Mouse (Mus musculus) midbrain, embryonic 16.5 days (tissue): ENCODE data around the gene Hist1h4j. TPM values are rescaled to one million over a fixed set of nuclear protein-coding genes. Genes with fewer than 3 reads are reported as not detected.
"Not testable (repeated sequence)": the region's sequence is repeated elsewhere in the genome, so short reads cannot be mapped to it uniquely, and the experiment has no call there.

Experiments used
- ATAC-seq: fragments of 200-750 bp; cut with Nextera tagmentation; 2 replicates; pipeline ENCODE4 v1.8.0; 2017; ENCODE audit warnings: moderate TSS enrichment
- H3K27ac ChIP-seq: fragments of 300-500 bp; sonication (generic); 2 replicates; pipeline ENCODE4 v1.5.1; 2014; ENCODE audit warnings: mild to moderate bottlenecking, low read length, mixed read lengths
- H3K27me3 ChIP-seq: fragments of 300-500 bp; sonication (generic); 2 replicates; pipeline ENCODE4 v1.6.1; 2014; ENCODE audit warnings: low read depth, low read length, mixed read lengths; ENCODE audit not compliant: control insufficient read depth, insufficient read depth
- H3K36me3 ChIP-seq: fragments of 300-500 bp; sonication (generic); 2 replicates; pipeline ENCODE4 v1.6.1; 2014; ENCODE audit warnings: mild to moderate bottlenecking, low read length, moderate library complexity, mixed read lengths; ENCODE audit not compliant: control insufficient read depth, insufficient read depth
- H3K4me1 ChIP-seq: fragments of 300-500 bp; sonication (generic); 2 replicates; pipeline ENCODE4 v1.6.1; 2014; ENCODE audit warnings: mild to moderate bottlenecking, low read length, mixed read lengths; ENCODE audit not compliant: control insufficient read depth, insufficient read depth
- H3K4me2 ChIP-seq: fragments of 300-500 bp; sonication (generic); 2 replicates; pipeline ENCODE4 v1.6.1; 2014; ENCODE audit warnings: mild to moderate bottlenecking, low read length, mixed read lengths
- H3K4me3 ChIP-seq: fragments of 300-500 bp; sonication (generic); 2 replicates; pipeline ENCODE4 v1.5.1; 2014; ENCODE audit warnings: low read depth, mild to moderate bottlenecking, low read length, moderate library complexity, mixed read lengths
- H3K9ac ChIP-seq: fragments of 300-500 bp; sonication (generic); 2 replicates; pipeline ENCODE4 v1.6.1; 2014; ENCODE audit warnings: low read depth, low read length, mixed read lengths
- H3K9me3 ChIP-seq: fragments of 300-500 bp; sonication (generic); replicated peaks from 2 replicates; pipeline ENCODE4 v1.6.1; 2014; ENCODE audit warnings: mild to moderate bottlenecking, low read length, mixed read lengths; ENCODE audit not compliant: control insufficient read depth, poor library complexity, severe bottlenecking
- WGBS: fragments of 180-500 bp; shearing (Covaris S2); extraction: QIAGEN DNeasy Blood & Tissue Kit; methylation state at CpG from one replicate; pipeline ENCODE4 v1.1.7; 2014; 5-methylcytosine and 5-hydroxymethylcytosine counted together
- polyA plus RNA-seq: library from polyadenylated mRNA; unstranded; fragments of >200 nt; fragmentation: Nextera tagmentation; extraction: Ambion mirVana; gene quantifications from 2 replicates; pipeline ENCODE4 v1.2.1, GENCODE M21; 2015

Gene Hist1h4j
- polyA plus RNA-seq, 1 experiment from 2014 or later, result 0.80 TPM

- peak; percentile 96 for ATAC-seq
- H3K9me3 ChIP-seq, result no peaks in the 10 kb centered on the region
Observed at GRCm38 (mm10) chr13:21778814-21779766, 44.2 kb downstream of the Hist1h4j start.

GRCm38 (mm10) chr13:21779767-21780731, 45.2 kb downstream of the Hist1h4j start, which contains the start of gene Hist1h1b:
Gene Hist1h1b (minus strand): TSS chr13:21780625.
- under 1% methylated on average over 44 of the region's 44 CpGs for WGBS
- peak within 1 kb of the TSS; percentile 84 for H3K4me2 ChIP-seq
- H3K27me3 ChIP-seq, result no peaks in the 10 kb centered on the region; the same call in 1 of the 2 replicates
- peak; percentile 11; the same call in 1 of the 2 replicates for ATAC-seq
- peak within 1 kb of the TSS; percentile 76 for H3K27ac ChIP-seq
- no peaks in the 10 kb centered on the region for H3K36me3 ChIP-seq
- H3K9me3 ChIP-seq, result no peaks in the 10 kb centered on the region
- peaks cover 21% of the 10 kb centered on the region for H3K4me1 ChIP-seq
- peak within 1 kb of the TSS; percentile 25 for H3K9ac ChIP-seq
- peak within 1 kb of the TSS; percentile 42 for H3K4me3 ChIP-seq

More at GRCm38 (mm10) chr13:21778814-21779766, 44.2 kb downstream of the Hist1h4j start:
- peak overlapping the region; percentile 76 for H3K27ac ChIP-seq
- WGBS, result 5% methylated on average over 33 of the region's 33 CpGs
- H3K9ac ChIP-seq, result peak overlapping the region; percentile 58
- H3K4me1 ChIP-seq, result peaks cover 20% of the 10 kb centered on the region
- no peaks in the 10 kb centered on the region for H3K36me3 ChIP-seq
- H3K27me3 ChIP-seq, result no peaks in the 10 kb centered on the region; the same call in 1 of the 2 replicates
- H3K4me3 ChIP-seq, result peak overlapping the region; percentile 42
- H3K4me2 ChIP-seq, result peak overlapping the region; percentile 88

GRCm38 (mm10) chr13:21781021-21781555, 46.2 kb downstream of the Hist1h4j start:
- no peaks in the 10 kb centered on the region for H3K36me3 ChIP-seq
- H3K4me3 ChIP-seq, result no peak overlapping the region
- H3K27me3 ChIP-seq, result no peaks in the 10 kb centered on the region; the same call in 1 of the 2 replicates
- H3K9me3 ChIP-seq, result no peaks in the 10 kb centered on the region
- H3K27ac ChIP-seq, result no peak overlapping the region
- 44% methylated on average over 6 of the region's 6 CpGs for WGBS
- H3K4me1 ChIP-seq, result peaks cover 22% of the 10 kb centered on the region
- H3K4me2 ChIP-seq, result peak overlapping the region; percentile 84; the same call in 1 of the 2 replicates
- no peak overlapping the region for H3K9ac ChIP-seq
- ATAC-seq, result no peak

- 98% methylated on average over 1 of the region's 1 CpGs for whole genome bisulfite sequencing
- Histone ChIP-seq H3K9me3 (no peaks in the 10 kb centered on the region), H3K4me1 (peaks cover 26% of the 10 kb centered on the region), H3K4me3 (no peak overlapping the region), H3K4me2 (no peak overlapping the region), H3K27ac (no peak overlapping the region), H3K9ac (no peak overlapping the region), H3K27me3 (no peaks in the 10 kb centered on the region; the same call in 1 of the 2 replicates), H3K36me3 (no peaks in the 10 kb centered on the region)
- ATAC-seq, result no peak
Observed at GRCm38 (mm10) chr13:21781639-21782038, 46.8 kb downstream of the Hist1h4j start.

GRCm38 (mm10) chr13:21782361-21783254, 47.7 kb downstream of the Hist1h4j start:
- peak overlapping the region; percentile 87 for H3K4me2 ChIP-seq
- not testable (repeated sequence) for H3K27me3 ChIP-seq, ATAC-seq, H3K36me3 ChIP-seq, H3K9me3 ChIP-seq
- peak overlapping the region; percentile 64 for H3K9ac ChIP-seq
- H3K4me1 ChIP-seq, result peaks cover 26% of the 10 kb centered on the region
- peak overlapping the region; percentile 69; the same call in 1 of the 2 replicates for H3K27ac ChIP-seq
- under 1% methylated on average over 12 of the region's 35 CpGs for WGBS
- H3K4me3 ChIP-seq, result peak overlapping the region; percentile 41

GRCm38 (mm10) chr13:21783255-21783617, 48.4 kb downstream of the Hist1h4j start, which contains the start of gene Hist1h3i:
Gene Hist1h3i (minus strand): TSS chr13:21783370.
- Histone ChIP-seq H3K36me3 (no peaks in the 10 kb centered on the region), H3K9ac (peak within 1 kb of the TSS; percentile 64), H3K27me3 (no peaks in the 10 kb centered on the region; the same call in 1 of the 2 replicates), H3K9me3 (no peaks in the 10 kb centered on the region), H3K27ac (peak within 1 kb of the TSS; percentile 69; the same call in 1 of the 2 replicates), H3K4me3 (peak within 1 kb of the TSS; percentile 41), H3K4me1 (peaks cover 30% of the 10 kb centered on the region), H3K4me2 (peak within 1 kb of the TSS; percentile 87)
- 0% methylated on average over 13 of the region's 20 CpGs for WGBS
- peak; percentile 79 for ATAC-seq

- Histone ChIP-seq H3K4me1 (peaks cover 31% of the 10 kb centered on the region), H3K36me3 (no peaks in the 10 kb centered on the region), H3K4me3 (peak overlapping the region; percentile 37), H3K27ac (0 out of 2 replicates have a peak overlapping the region, but pooled peaks have one; percentile 2), H3K27me3 (no peaks in the 10 kb centered on the region; the same call in 1 of the 2 replicates), H3K4me2 (peak overlapping the region; percentile 87), H3K9ac (no peak overlapping the region), H3K9me3 (no peaks in the 10 kb centered on the region)
- no peak for ATAC-seq
- WGBS, result 2% methylated on average over 9 of the region's 9 CpGs
Observed at GRCm38 (mm10) chr13:21783734-21784161, 48.9 kb downstream of the Hist1h4j start.
